Mouse (Mus musculus): Measurements from ENCODE around the gene Glg1.
"Not testable (repeated sequence)": the region's sequence is repeated elsewhere in the genome, so short reads cannot be mapped to it uniquely, and the experiment has no call there.

Gene Glg1

GRCm38 (mm10) chr8:111258631-111259407 lies at the start of gene Glg1:
Gene Glg1, minus strand, starts transcription at chr8:111259216.
- peak; percentile 94 to 95 for DNase-seq

- DNase-seq = no peak
Measured at GRCm38 (mm10) chr8:111305031-111305730, 46.2 kb upstream of the Glg1 start.

GRCm38 (mm10) chr8:111304359-111304758 lies 45.3 kb upstream of the Glg1 start:
- no peak for DNase-seq

- DNase-seq = not testable (repeated sequence)
Measured at GRCm38 (mm10) chr8:111303076-111303803, 44.2 kb upstream of the Glg1 start.

GRCm38 (mm10) chr8:111300597-111301546 lies 41.9 kb upstream of the Glg1 start:
- DNase-seq = peak in 1 of 2 experiments; percentile 24

GRCm38 (mm10) chr8:111299821-111300568 lies 41.0 kb upstream of the Glg1 start, which contains the start of gene Rfwd3:
Gene Rfwd3, minus strand, starts transcription at chr8:111300222.
- peak; percentile 91 to 95 for DNase-seq

GRCm38 (mm10) chr8:111299363-111299820 lies 40.4 kb upstream of the Glg1 start:
- DNase-seq = peak; percentile 66 to 67

- no peak for DNase-seq
Measured at GRCm38 (mm10) chr8:111298011-111298410, 39.0 kb upstream of the Glg1 start.

- DNase-seq = no peak
Measured at GRCm38 (mm10) chr8:111291733-111292132, 32.7 kb upstream of the Glg1 start.

GRCm38 (mm10) chr8:111290586-111290985 lies 31.6 kb upstream of the Glg1 start:
- DNase-seq = no peak

- no peak for DNase-seq
Measured at GRCm38 (mm10) chr8:111285603-111286002, 26.6 kb upstream of the Glg1 start.

- DNase-seq = no peak
Measured at GRCm38 (mm10) chr8:111282093-111282492, 23.1 kb upstream of the Glg1 start.

- no peak for DNase-seq
Measured at GRCm38 (mm10) chr8:111268277-111268676, 9.3 kb upstream of the Glg1 start.

GRCm38 (mm10) chr8:111266161-111266560 lies 7.1 kb upstream of the Glg1 start:
- not testable (repeated sequence) for DNase-seq

GRCm38 (mm10) chr8:111264693-111265220 lies 5.7 kb upstream of the Glg1 start:
- DNase-seq = no peak

GRCm38 (mm10) chr8:111261981-111262381 lies 3.0 kb upstream of the Glg1 start:
- no peak for DNase-seq

- DNase-seq = no peak
Measured at GRCm38 (mm10) chr8:111260251-111260650, 1.2 kb upstream of the Glg1 start.

GRCm38 (mm10) chr8:111259408-111259741 lies 359 bp upstream of the Glg1 start:
- DNase-seq = no peak

GRCm38 (mm10) chr8:111258010-111258630 lies 896 bp downstream of the Glg1 start:
- DNase-seq = no peak

GRCm38 (mm10) chr8:111252487-111253112 lies 6.4 kb downstream of the Glg1 start:
- DNase-seq = no peak
